Mouse (Mus musculus): ENCODE measurements at regions not wholly inside any gene's neighbourhood (a gene's known extent, or its start where the extent isn't known, plus 50 kb on each side); places are given as distances from the start of the nearest gene placed in this dataset.

GRCm38 (mm10) chr3:61297290-61297689, 64.1 kb upstream of the Rap2b start:
- TF ChIP-seq CTCF (conservative IDR thresholded peaks at IDR 0.05; ENCODE audit: insufficient read depth, insufficient read length, low read depth, low read length) (no peak), POLR2A (IDR thresholded peaks at IDR 0.05; ENCODE audit: low read depth, low read length) (no peak)

Data from kidney, adult 2 months (tissue).